Mouse (Mus musculus) liver, postnatal 0 days (tissue): ENCODE results near the gene Bcl7c.

Experiments
- CTCF ChIP-seq: sonication (generic); IDR thresholded peaks from 2 replicates; pipeline ENCODE4 v1.5.1; 2016; ENCODE audit warnings: antibody characterized with exemption, low read depth
- EP300 ChIP-seq: IDR thresholded peaks from 2 replicates; pipeline ENCODE4 v1.6.1; 2016; ENCODE audit warnings: antibody characterized with exemption, low read depth, mild to moderate bottlenecking

- TF ChIP-seq CTCF (no peak), EP300 (no peak)
Observed at GRCm38 (mm10) chr7:127750131-127751127, 41.7 kb upstream of the Bcl7c start.
